Mouse (Mus musculus): ENCODE measurements around the gene Tmod1.

DNA sequence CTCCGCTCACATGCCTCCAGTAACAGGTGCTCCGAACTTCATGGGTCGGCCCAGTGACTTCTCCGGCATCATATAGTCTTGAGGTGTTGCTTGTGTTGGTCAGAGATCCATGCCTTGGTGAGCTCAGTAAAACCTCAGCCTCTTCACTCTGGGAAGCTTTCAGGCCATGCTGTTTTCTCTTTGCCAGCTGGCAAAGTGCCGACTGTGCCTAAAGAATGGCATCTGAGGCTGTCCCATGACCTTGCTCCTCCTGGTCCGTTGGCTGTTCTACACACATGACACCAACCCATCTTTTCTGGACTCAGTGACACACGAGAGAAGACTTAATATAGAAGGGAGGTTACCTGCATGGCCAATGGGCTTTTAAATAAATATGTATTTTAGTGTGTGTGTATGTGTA, 9.7 kb downstream of the Tmod1 start:
- no peak for TF ChIP-seq CTCF (IDR thresholded peaks at IDR 0.05; ENCODE audit: insufficient read depth, low read length)
- TF ChIP-seq POLR2A (IDR thresholded peaks at IDR 0.05; ENCODE audit: borderline replicate concordance, extremely low read depth, low read depth, low read length): no peak

All from lung, adult 2 months (tissue).